9 mouse cellular contexts compared by ENCODE assay signal in the genomic region with DNA sequence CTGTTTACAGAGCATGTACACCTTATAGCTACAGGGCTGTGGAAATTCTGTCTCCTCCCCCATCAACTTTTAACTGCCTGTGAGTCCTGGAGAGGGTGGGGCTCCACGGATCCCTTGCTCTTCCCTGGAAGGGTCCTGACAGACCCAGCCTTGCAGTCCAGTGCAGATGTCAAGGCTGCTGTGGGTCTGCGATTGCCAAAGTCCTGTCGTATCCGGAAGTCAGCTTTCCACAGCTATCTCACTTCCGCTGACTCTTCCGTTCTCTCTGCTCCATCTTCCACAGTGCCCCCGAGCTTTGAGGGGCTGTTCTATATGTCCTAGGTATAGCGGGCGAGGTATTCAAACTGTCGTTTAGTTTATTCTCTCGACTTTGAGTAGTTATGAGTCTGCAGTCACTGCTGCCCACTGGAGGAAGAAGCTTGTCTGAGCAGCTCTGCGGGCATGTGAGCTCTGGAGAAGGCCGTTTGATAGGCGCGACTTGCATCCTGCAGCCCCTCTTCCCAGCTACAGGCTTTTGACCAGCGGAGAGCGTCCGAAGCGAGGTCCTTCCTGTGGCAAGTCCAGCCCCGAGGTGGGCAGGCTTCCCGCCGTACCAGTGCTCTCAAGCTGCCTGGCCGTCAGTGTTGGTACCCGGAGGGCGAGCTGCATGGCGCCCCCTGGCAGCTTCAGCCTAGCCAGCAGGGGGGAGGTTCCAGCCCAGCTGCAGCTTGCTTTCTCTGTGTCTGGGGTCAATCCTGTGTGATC. TPM values are rescaled to one million over a fixed set of nuclear protein-coding genes. Genes with fewer than 3 reads are reported as not detected.
DNase-seq lines count a peak whose midpoint lies in the region; ATAC-seq and TF ChIP-seq lines count a peak whose summit lies in the region.
"Had no signal": no experiment of that assay in that cellular context is flagged by ENCODE, and none has a peak within 500 bp of the region (broad histone marks: within the 10 kb centered on the region; RNA-seq: fewer than 3 reads in every experiment).

No protein-coding gene starts in this region.

- peak overlapping the region; percentile 63 for H3K4me3 ChIP-seq in gastrocnemius, adult 2 months
- peak overlapping the region; percentile 46 for H3K4me3 ChIP-seq in heart, embryonic 11.5 days (ENCODE audit: low read depth, low read length)
- peak overlapping the region; percentile 20 for H3K4me3 ChIP-seq in kidney, embryonic 14.5 days (ENCODE audit: low read length)

- peaks cover 29% of the 10 kb centered on the region for H3K4me1 ChIP-seq in heart, embryonic 11.5 days (ENCODE audit: control insufficient read depth, insufficient read depth, low read length)
- H3K4me1 ChIP-seq in kidney, embryonic 14.5 days (ENCODE audit: control insufficient read depth, insufficient read depth, low read length) = no peaks in the 10 kb centered on the region

- no peaks in the 10 kb centered on the region for H3K36me3 ChIP-seq in heart, embryonic 11.5 days (ENCODE audit: control insufficient read depth, insufficient read depth, low read length)
- H3K36me3 ChIP-seq in kidney, embryonic 14.5 days (ENCODE audit: control insufficient read depth, insufficient read depth, low read length) = no peaks in the 10 kb centered on the region

- peak overlapping the region; percentile 8; the same call in 1 of the 2 replicates for H3K27ac ChIP-seq in gastrocnemius, adult 2 months
- H3K27ac ChIP-seq in heart, embryonic 11.5 days (ENCODE audit: low read depth, low read length) = peak overlapping the region; percentile 88
- no peak overlapping the region for H3K27ac ChIP-seq in kidney, embryonic 14.5 days (ENCODE audit: low read depth, low read length)

- H3K27me3 ChIP-seq in heart, embryonic 11.5 days (ENCODE audit: control insufficient read depth, insufficient read depth, low read length) = no peaks in the 10 kb centered on the region
- H3K27me3 ChIP-seq in kidney, embryonic 14.5 days (ENCODE audit: control insufficient read depth, insufficient read depth, low read length) = no peaks in the 10 kb centered on the region
- H3K27me3 ChIP-seq: CH12.LX had no signal

- WGBS in heart, embryonic 11.5 days (ENCODE audit: insufficient replicate concordance) = 20% methylated on average over 26 of the region's 26 CpGs
- 46% methylated on average over 26 of the region's 26 CpGs for WGBS in kidney, embryonic 14.5 days

- TF ChIP-seq CTCF in gastrocnemius, adult 2 months (IDR thresholded peaks at IDR 0.05) = peak; percentile 42

- H3K9ac ChIP-seq in heart, embryonic 11.5 days (ENCODE audit: low read depth, low read length) = peak overlapping the region; percentile 70
- H3K9ac ChIP-seq in kidney, embryonic 14.5 days (ENCODE audit: low read depth, low read length) = peak overlapping the region; percentile 28; the same call in 1 of the 2 replicates

- peak; percentile 81 for ATAC-seq in common myeloid progenitor, adult 5-6 weeks (replicated peaks; ENCODE audit: low read depth, poor library complexity, severe bottlenecking)
- ATAC-seq in heart, embryonic 11.5 days (replicated peaks; ENCODE audit: insufficient number of reproducible peaks, low FRiP score, low TSS enrichment) = peak; percentile 57
- peak; percentile 68 for ATAC-seq in kidney, embryonic 14.5 days (ENCODE audit: low FRiP score, low TSS enrichment)

- H3K4me2 ChIP-seq in heart, embryonic 11.5 days = peak overlapping the region; percentile 76
- H3K4me2 ChIP-seq in kidney, embryonic 14.5 days (replicated peaks; ENCODE audit: low read depth, low read length) = peak overlapping the region; percentile 46

- intact Hi-C loops in gastrocnemius, adult 2 months (cut with DNase I) = no loop called here
- intact Hi-C loops in gastrocnemius, postnatal 36 days (cut with DNase I) = no loop called here

- DNase-seq in gastrocnemius, adult 2 months = peak; percentile 52
- no peak for DNase-seq in gastrocnemius, postnatal 36 days
- peak; percentile 76 for DNase-seq in lung, postnatal 10 days
- DNase-seq in ovary, adult 18-20 months (ENCODE audit: low spot score) = peak; percentile 37
- DNase-seq in MN1 (ENCODE audit: low spot score) = no peak

- H3K9me3 ChIP-seq in heart, embryonic 11.5 days (replicated peaks; ENCODE audit: control insufficient read depth, low read length) = no peaks in the 10 kb centered on the region
- H3K9me3 ChIP-seq in kidney, embryonic 14.5 days (ENCODE audit: control insufficient read depth, low read length) = no peaks in the 10 kb centered on the region

RNA-seq across cellular contexts. Expression of a gene that starts 49.4 kb away (rescaled TPM):
- 10 to 100 TPM; 16.6 to 23.0 TPM for total RNA-seq in gastrocnemius, adult 2 months (2021)
- 10 to 100 TPM; 16.4 to 18.6 TPM for total RNA-seq in gastrocnemius, postnatal 36 days (2021)
- 46.2 and 87.7 TPM in 2 replicates for total RNA-seq in common myeloid progenitor, adult 5-6 weeks (2017)
- polyA plus RNA-seq in heart, embryonic 11.5 days (2014; fragmentation: Nextera tagmentation; extraction: Ambion mirVana) = 37.5 and 44.4 TPM in 2 replicates
- polyA plus RNA-seq in kidney, embryonic 14.5 days (2014; fragmentation: Nextera tagmentation; extraction: Ambion mirVana) = 43.6 and 48.9 TPM in 2 replicates

Comparison
In these comparisons a context has a peak if more than half of its experiments do, and no peak if none do; other contexts are left out.
1. DNase-seq: peak in gastrocnemius, adult 2 months (single experiment), lung, postnatal 10 days (single experiment) and ovary, adult 18-20 months (single experiment); none in gastrocnemius, postnatal 36 days (0 of 2) and MN1 (single experiment).
2. Peak in every context shown above with its lines, with median percentiles within 50 percentile points of each other: H3K4me3 ChIP-seq and ATAC-seq.